Mouse (Mus musculus) C2C12 (cell line): ENCODE data around the gene Nsun2.

Experiments
- CEBPB ChIP-seq: IDR thresholded peaks from one replicate; pipeline ENCODE4 v1.6.1; 2011; ENCODE audit warnings: low read depth, mild to moderate bottlenecking, control low read depth, moderate library complexity
- CTCF ChIP-seq: IDR thresholded peaks from one replicate; pipeline ENCODE4 v1.5.1; 2011; ENCODE audit not compliant: control insufficient read depth, insufficient read depth, insufficient read length
- MAX ChIP-seq: IDR thresholded peaks from one replicate; pipeline ENCODE4 v1.6.1; 2011; ENCODE audit warnings: mild to moderate bottlenecking, control low read depth
- USF1 ChIP-seq: IDR thresholded peaks from one replicate; pipeline ENCODE4 v1.6.1; 2011; ENCODE audit warnings: low read depth, mild to moderate bottlenecking, control low read depth, moderate library complexity

DNA sequence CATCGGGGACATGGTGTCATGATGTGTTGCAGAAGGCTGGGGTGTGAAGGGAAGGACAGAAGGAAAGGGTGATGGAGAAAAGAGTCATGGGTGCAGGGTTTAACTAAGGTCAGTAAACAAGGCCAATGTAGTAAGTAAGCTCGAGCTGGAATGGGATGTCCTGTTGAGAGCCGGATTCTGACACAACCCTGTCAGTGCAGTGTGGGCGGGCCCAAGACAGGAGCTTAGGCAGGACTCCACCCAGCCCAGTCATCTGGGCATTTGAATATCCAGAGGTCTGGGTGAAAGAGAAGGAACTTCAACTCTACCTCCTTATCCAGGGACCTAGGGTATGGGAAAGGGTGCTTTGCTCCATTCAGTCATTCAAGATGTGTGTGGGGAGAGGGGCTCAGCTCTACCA, 4.8 kb downstream of the Nsun2 start:
- no peak for TF ChIP-seq CTCF
- TF ChIP-seq MAX = no peak
- TF ChIP-seq USF1 = no peak
- no peak for TF ChIP-seq CEBPB
